Mouse (Mus musculus) left cerebral cortex, adult 8-10 months (tissue): ENCODE measurements around the gene 4930578G10Rik. TPM values are rescaled to one million over a fixed set of nuclear protein-coding genes. Genes with fewer than 3 reads are reported as not detected.

Experiments used
- total RNA-seq, 4 experiments: library from RNA; stranded (reverse); gene quantifications; 2 replicates each; pipeline ENCODE4 v1.2.4; 2022

The 4930578G10Rik gene
- total RNA-seq, 4 experiments from 2014 or later, result 2.7 to 3.2 (median 2.9) TPM

Other genes with a start within 250 kb of the 4930578G10Rik start
- gene Fam205a2, start 207.4 kb upstream of the 4930578G10Rik start, total RNA-seq, result 1 to 10 TPM in 1 of 4 experiments, not detected in 3; 2.3 TPM
- not detected for gene Gm10591, start 123.3 kb upstream of the 4930578G10Rik start, total RNA-seq
- gene Gm2564, start 105.8 kb upstream of the 4930578G10Rik start, total RNA-seq, result 10 to 100 TPM; 12.8 to 17.7 (median 15.2) TPM
- gene Ccl27b, start 80.3 kb upstream of the 4930578G10Rik start, total RNA-seq, result 1 to 10 TPM; 2.5 to 5.8 (median 3.6) TPM
- under 1 TPM in 1 of 4 experiments, not detected in 3; 0.30 TPM for gene Il11ra2, start 73.7 kb upstream of the 4930578G10Rik start, total RNA-seq
- under 1 TPM in 1 of 4 experiments, not detected in 3; 0.84 TPM for gene Ccl19, start 21.0 kb downstream of the 4930578G10Rik start, total RNA-seq
- not detected for gene Ccl21a, start 38.4 kb downstream of the 4930578G10Rik start, total RNA-seq
- gene Fam205a1, start 118.3 kb downstream of the 4930578G10Rik start, total RNA-seq, result under 1 TPM in 2 of 4 experiments, not detected in 2; 0.11 to 0.14 TPM
- 1 to 10 TPM; 1.8 to 2.2 (median 2.1) TPM for gene Gm12394, start 121.2 kb downstream of the 4930578G10Rik start, total RNA-seq
- gene Fam205c, start 138.7 kb downstream of the 4930578G10Rik start, total RNA-seq, result 1 to 10 TPM; 1.3 to 2.4 (median 1.7) TPM
- gene Phf24, start 181.1 kb downstream of the 4930578G10Rik start, total RNA-seq, result 100 to 1,000 TPM; 321 to 373 (median 328) TPM
- gene Dnajb5, start 214.3 kb downstream of the 4930578G10Rik start, total RNA-seq, result 100 to 1,000 TPM; 118 to 162 (median 149) TPM
- not detected for gene 1700022I11Rik, start 234.1 kb downstream of the 4930578G10Rik start, total RNA-seq